Mouse (Mus musculus): ENCODE measurements around the gene Hist1h3b.

Hist1h3b gene

DNA sequence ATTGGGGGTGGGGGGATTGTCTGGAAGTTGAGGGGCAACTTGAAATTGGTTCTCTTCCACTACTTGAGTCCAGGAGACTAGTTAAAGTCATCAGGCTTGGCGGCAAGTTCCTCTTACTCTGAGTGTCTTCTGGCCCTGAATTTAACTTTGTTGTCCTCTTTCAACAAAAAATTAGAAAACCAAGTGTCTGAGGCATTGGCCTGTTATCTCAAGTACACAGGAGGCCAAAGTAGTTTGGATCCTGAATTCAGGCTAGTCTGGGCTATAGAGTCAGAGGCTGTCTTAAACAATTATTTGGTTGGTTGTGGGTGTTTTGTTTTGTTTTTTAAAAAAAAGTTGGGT is 13.1 kb downstream of the Hist1h3b start:
- in situ Hi-C loops (cut with MboI, MseI), result loop anchor here (25.0 kb wide), 1 partner anchor 1978 kb away; the partner anchor contains the start of genes Hist1h1b (in 2 of the 2), Hist1h2an (in 2 of the 2), Hist1h2bp (in 2 of the 2) and Hist1h3i (in 2 of the 2)

DNA sequence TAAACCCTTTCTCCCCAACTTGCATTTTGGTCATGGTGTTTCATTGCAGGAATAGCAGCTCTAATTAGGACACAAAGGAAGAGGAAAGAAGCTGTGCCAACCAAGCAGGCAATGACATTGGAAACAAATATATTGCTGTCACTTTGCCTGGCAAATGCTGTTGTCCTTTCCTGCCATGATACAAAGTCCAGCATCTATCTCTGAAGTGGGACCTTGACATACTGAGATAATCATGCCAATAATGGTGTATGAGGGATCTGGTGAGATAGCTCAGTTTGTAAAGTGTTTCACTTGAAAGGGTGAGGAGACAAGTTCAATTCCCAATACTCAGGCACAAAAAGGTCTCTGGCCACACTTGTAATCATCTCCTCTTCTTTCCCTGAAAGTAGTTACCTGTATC is 14.7 kb downstream of the Hist1h3b start:
- in situ Hi-C loops (cut with MboI, MseI), result loop anchor here (25.0 kb wide), 1 partner anchor 1979 kb away; the partner anchor contains the start of genes Hist1h1b (in 2 of the 2), Hist1h2an (in 2 of the 2), Hist1h2bp (in 2 of the 2) and Hist1h3i (in 2 of the 2)

DNA sequence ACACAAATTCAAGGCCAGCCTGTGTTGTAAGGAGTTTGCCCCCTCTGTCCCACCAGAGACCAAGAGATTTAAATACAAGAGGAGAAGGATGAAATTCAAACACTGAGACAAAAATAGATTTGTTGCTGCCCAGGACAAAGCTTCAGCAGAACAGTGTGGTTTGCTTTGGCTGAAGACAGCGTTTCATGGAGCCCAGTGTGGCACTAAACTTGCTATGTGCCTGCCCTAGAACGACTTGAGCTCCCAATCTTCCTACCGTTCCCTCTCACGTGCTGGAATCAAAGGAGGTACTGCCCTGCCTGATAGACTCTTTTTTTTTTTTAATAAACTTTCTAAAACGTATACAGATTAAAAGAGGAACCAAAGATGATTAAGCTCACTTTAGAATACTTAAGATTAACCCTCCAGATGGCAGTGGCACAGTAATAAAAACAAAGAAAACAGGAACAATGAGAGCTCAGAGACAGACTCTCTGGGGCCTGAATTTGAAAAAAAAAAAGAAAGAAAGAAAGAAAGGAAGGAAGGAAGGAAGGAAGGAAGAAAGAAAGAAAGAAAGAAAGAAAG is 16.8 kb downstream of the Hist1h3b start:
- in situ Hi-C loops (cut with MboI, MseI), result loop anchor here (25.0 kb wide), 1 partner anchor 1982 kb away; the partner anchor contains the start of genes Hist1h1b (in 2 of the 2), Hist1h2an (in 2 of the 2), Hist1h2bp (in 2 of the 2) and Hist1h3i (in 2 of the 2)

DNA sequence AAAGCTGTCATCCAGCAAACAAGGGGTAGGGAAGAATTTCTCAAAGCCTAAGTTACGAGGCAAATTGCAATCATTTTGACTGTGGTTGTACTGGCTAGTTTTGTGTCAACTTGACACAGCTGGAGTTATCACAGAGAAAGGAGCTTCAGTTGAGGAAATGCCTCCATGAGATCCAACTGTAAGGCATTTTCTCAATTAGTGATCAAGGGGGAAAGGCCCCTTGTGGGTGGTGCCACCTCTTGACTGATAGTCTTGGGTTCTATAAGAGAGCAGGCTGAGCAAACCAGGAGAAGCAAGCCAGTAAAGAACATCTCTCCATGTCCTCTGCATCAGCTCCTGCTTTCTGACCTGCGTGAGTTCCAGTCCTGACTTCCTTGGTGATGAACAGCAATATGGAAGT is 17.5 kb downstream of the Hist1h3b start, which contains the start of gene Trim38:
Trim38 (plus strand) TSS at position 301 of the 400 bp plus-strand sequence.
- in situ Hi-C loops (cut with MboI, MseI), result loop anchor here (25.0 kb wide), 1 partner anchor 1982 kb away; the partner anchor contains the start of genes Hist1h1b (in 2 of the 2), Hist1h2an (in 2 of the 2), Hist1h2bp (in 2 of the 2) and Hist1h3i (in 2 of the 2)

DNA sequence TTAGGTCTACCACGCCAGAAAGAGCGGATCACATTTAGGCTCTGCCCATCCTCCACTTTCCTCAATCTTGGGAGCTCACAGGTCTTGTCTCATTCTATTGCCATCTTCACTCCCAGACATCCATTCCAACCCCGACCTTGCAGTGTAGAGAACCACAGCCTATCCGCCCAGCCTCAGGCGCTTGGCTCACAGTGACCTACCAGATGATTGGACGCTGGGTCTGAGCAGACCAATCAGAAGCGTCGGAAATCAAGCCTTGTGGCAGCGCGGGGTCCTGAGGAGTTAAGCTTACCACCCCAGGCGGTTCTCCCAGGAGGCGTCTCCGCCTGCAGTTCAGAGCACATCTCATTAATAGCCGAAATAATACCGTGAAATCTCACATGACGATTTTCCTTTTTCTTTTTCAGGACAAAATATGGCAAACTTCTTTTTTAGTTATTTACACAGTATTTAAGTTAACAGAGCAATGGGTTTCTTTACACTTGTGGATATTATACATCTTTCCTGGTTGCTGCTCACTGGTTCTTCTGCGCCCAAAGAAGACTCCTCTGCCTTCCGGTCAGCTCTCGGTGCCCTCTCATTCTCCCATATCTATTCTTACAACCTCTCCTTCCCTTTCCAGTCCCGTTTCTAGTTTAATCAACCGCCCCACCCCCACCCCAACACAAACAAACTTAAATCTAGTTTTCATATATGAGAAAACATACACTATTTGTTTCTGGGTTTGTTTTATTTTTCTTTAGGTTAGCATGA is 20.7 kb downstream of the Hist1h3b start:
- in situ Hi-C loops (cut with MboI, MseI), result loop anchor here (25.0 kb wide), 1 partner anchor 1985 kb away; the partner anchor contains the start of genes Hist1h1b (in 2 of the 2), Hist1h2an (in 2 of the 2), Hist1h2bp (in 2 of the 2) and Hist1h3i (in 2 of the 2)

DNA sequence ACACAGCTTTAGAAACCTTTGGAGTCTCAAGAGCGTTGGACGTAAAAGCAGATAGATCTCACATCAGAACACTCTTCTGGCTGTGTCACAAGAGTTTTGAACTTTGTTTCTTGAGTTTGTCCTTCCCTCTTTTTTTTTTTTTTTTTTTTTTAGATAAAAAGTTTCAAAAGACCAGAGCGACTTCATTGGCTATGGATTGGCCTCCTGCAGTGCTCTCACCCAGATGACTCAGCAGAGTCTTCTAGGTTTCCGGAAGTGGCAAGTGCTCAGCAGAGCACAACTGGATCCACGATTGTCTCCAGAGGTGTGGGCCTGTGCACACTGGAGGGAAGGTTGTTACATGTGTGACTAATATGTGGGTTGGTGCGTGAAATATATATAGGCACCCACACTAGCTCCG is 26.3 kb downstream of the Hist1h3b start:
- in situ Hi-C loops (cut with MboI, MseI), result no loop called here

DNA sequence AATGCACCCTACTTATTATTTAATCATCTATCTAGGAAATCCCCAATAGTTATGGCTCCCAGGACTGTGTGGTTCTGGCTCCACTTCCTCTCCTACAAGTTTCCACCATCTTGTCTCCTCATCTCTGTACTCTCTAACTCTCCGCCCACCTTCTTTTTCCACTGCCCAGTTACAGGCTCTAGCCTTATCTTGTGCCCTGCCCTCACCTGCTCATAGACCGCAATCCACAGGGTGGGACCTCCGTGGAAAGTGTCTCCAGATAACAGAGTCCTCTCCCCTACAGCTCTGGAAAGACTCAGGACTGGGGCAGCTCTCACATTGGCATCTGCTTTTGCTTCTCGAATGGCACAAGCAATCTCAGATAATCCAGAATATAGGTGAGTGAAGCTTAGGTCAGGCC is 27.0 kb downstream of the Hist1h3b start:
- in situ Hi-C loops (cut with MboI, MseI), result no loop called here

DNA sequence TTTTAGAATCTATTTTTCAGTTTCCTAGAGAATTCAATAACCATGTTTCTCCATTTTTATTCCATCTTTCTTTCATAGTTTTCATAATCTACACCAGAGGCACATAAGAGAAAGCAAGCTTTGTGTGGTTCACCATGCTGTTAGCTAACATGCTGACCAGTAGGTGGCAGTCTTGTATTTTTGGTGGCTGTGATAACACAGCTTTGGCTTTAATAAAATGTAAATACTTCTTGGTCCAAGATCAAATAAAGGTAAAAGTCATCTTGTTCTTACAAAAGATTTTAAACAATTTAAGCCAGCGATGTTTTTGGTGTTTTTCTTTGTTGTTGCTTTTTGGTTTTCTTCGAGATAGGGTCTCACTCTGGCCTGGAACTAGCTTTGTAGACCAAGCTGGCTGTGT is 40.5 kb downstream of the Hist1h3b start:
- in situ Hi-C loops (cut with MboI, MseI), result loop anchor here in 1 of 2 experiments (10.0 kb wide), 1 partner anchor 502 kb away; no protein-coding TSS in a partner anchor

DNA sequence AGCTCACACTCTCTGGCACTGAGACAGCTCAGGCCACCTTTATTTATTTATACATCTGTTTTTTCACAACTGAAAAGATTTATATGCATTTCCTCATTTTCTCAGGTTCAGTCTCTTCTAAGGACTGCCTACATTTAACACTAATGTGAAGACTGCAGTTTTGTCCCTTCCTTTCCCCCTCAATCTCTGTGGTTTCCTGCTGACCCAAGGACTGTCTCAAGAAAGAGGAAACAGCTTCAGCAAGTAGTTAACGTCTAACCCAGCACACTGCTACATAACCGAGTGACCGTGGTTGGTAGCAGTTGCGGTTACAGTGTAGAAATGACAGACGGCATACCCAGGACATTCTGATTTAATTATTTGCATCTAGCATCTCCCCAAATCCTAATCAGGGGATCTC is 47.3 kb downstream of the Hist1h3b start:
- in situ Hi-C loops (cut with MboI, MseI), result loop anchor here in 1 of 2 experiments (10.0 kb wide), 1 partner anchor 495 kb away; no protein-coding TSS in a partner anchor

All from T-helper 17 cell (primary cell).